Comparison of ENCODE assay signal across 14 mouse cellular contexts in the genomic region with DNA sequence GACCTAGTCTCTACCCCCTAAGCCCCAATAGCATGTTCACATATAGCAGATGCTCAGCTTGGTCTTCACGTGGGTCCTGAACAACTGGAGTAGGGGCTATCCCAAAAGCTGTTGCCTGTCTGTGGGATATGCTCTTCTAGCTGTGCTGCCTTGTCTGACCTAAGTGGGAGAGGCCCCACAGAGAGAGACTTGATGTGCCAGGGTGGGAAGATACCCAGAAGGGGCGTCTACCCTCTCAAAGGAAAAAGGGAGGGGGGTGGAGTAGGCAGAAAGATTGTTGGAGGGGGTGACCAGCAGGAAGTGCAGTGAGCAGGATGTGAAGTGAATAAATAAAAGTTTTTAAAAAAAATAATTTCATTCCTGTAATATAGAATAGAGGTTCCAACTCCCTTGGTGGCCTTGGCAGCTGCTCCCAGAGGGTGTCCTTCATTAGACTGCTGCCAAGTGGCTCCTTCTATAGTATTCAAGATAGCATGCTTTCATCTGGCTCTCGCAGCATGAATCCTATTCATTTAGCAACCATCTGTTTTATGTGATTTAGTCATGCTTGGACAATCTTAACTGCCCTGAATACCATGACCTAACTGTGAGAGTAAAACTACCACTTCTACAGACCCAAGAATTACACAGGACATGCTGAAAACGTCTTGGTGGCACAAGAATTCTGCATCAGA.
DNase-seq lines count a peak whose midpoint lies in the region; ATAC-seq lines count a peak whose summit lies in the region.
"Had no signal": no experiment of that assay in that cellular context is flagged by ENCODE, and none has a peak within 500 bp of the region (broad histone marks: within the 10 kb centered on the region; RNA-seq: fewer than 3 reads in every experiment).

No protein-coding gene starts in this region.

- H3K4me3 ChIP-seq in midbrain, embryonic 14.5 days (replicated peaks; ENCODE audit: low read depth, low read length) = no peak overlapping the region
- H3K4me3 ChIP-seq: limb, embryonic 13.5 days; megakaryocyte, embryonic 14.5 days had no signal

- H3K9me3 ChIP-seq in midbrain, embryonic 14.5 days (ENCODE audit: control insufficient read depth, low read length) = no peaks in the 10 kb centered on the region
- H3K9me3 ChIP-seq: limb, embryonic 13.5 days; megakaryocyte, embryonic 14.5 days had no signal

- H3K9ac ChIP-seq in midbrain, embryonic 14.5 days (replicated peaks; ENCODE audit: low read length) = no peak overlapping the region
- H3K9ac ChIP-seq: limb, embryonic 13.5 days had no signal

- H3K36me3 ChIP-seq in midbrain, embryonic 14.5 days (ENCODE audit: control insufficient read depth, insufficient read depth, low read length) = no peaks in the 10 kb centered on the region
- H3K36me3 ChIP-seq: limb, embryonic 13.5 days had no signal

- H3K4me1 ChIP-seq in midbrain, embryonic 14.5 days (ENCODE audit: control insufficient read depth, insufficient read depth, low read length) = no peaks in the 10 kb centered on the region
- H3K4me1 ChIP-seq: limb, embryonic 13.5 days; megakaryocyte, embryonic 14.5 days had no signal

- WGBS in midbrain, embryonic 14.5 days = 43% methylated on average over 4 of the region's 4 CpGs

- ATAC-seq in frontal cortex, adult (ENCODE audit: low TSS enrichment) = 0 out of 2 replicates have a peak, but pooled peaks have one; percentile 34
- peak; percentile 55 for ATAC-seq in midbrain, embryonic 14.5 days (ENCODE audit: low FRiP score, low TSS enrichment)
- ATAC-seq: CD4-positive, CD25-positive, alpha-beta regulatory T cell, adult 4 months; Patski had no signal

- DNase-seq in frontal cortex, postnatal 10 days (ENCODE audit: low spot score in 2 of 2) = no peak
- peak; percentile 82 for DNase-seq in Muller cell, postnatal 12 days (ENCODE audit: inconsistent ontology term)
- peak; percentile 41 to 66 for DNase-seq in cerebellum, postnatal 25 days
- DNase-seq in midbrain, embryonic 14.5 days = peak; percentile 47
- no peak for DNase-seq in adrenal gland, adult 8-10 months
- no peak for DNase-seq in thymus, adult 18-20 months
- DNase-seq in heart, adult 9 months (ENCODE audit: low spot score in 2 of 2) = no peak
- DNase-seq: adrenal gland, postnatal 14 days; kidney, adult 9 months had no signal

- H3K4me2 ChIP-seq in midbrain, embryonic 14.5 days (ENCODE audit: low read length) = no peak overlapping the region
- H3K4me2 ChIP-seq: limb, embryonic 13.5 days had no signal

- H3K27me3 ChIP-seq in midbrain, embryonic 14.5 days (ENCODE audit: control insufficient read depth, insufficient read depth, low read length) = no peaks in the 10 kb centered on the region
- H3K27me3 ChIP-seq: limb, embryonic 13.5 days; megakaryocyte, embryonic 14.5 days had no signal

- H3K27ac ChIP-seq in midbrain, embryonic 14.5 days (replicated peaks; ENCODE audit: low read depth, low read length) = no peak overlapping the region
- H3K27ac ChIP-seq: limb, embryonic 13.5 days had no signal

Comparison
In these comparisons a context has a peak if more than half of its experiments do, and no peak if none do; other contexts are left out.
1. DNase-seq: peak in Muller cell, postnatal 12 days (single experiment), cerebellum, postnatal 25 days (2 of 2) and midbrain, embryonic 14.5 days (single experiment); none in frontal cortex, postnatal 10 days (0 of 2), adrenal gland, adult 8-10 months (single experiment), thymus, adult 18-20 months (0 of 2) and heart, adult 9 months (0 of 2).